Mouse (Mus musculus) spleen, embryonic (tissue): ENCODE measurements at regions not wholly inside any gene's neighbourhood (a gene's known extent, or its start where the extent isn't known, plus 50 kb on each side); places are given as distances from the start of the nearest gene placed in this dataset.

ENCODE experiments used
- CTCF ChIA-PET: fragments of 350-600 bp; sonication (Branson Sonifier 250); formaldehyde crosslinking; loops from one replicate; lab custom pipeline; 2022; lab: Charles Lee

DNA sequence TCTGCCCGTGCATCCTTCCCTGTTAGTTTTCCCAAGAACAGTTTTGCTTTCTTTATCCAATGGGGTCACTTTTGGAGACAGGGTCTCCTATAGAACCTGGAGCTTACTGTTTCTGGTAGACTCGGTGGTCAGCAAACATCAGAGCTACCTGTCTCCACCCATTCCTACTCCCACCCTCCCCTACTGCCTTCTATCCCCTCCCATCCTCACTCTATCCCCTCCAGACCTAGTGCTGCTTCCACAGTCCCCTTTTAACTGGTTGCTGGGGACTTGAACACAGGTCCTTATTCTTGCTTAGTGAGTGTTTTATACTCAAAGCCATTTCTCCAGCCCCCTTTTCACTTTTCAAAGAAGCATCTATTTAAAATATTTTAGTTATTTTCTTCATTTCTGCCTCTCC lies 189.4 kb upstream of the Fat4 start:
- CTCF ChIA-PET = no interaction called here

DNA sequence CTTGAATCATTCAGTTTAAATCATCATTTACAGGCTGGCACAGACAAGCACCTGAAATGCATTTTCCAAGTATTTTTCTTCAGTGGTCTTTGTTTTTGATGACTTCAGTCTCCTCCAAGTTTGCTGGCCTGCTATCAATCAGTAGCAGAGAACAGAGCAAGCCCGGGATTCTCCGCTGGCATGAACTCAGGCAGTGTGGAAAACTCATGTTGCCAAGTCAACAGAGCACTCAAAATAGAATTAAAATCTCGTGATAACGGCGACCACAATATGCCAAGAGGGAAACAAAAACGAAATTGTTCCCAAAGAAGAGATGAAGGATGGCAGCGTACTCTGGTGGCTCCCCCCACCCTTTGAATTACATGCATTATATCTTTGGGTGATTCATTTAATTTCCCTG lies 190.9 kb upstream of the Fat4 start:
- CTCF ChIA-PET = no interaction called here

GRCm38 (mm10) chr3:38692768-38693167 lies 194.0 kb upstream of the Fat4 start:
- CTCF ChIA-PET = no interaction called here

GRCm38 (mm10) chr3:38684247-38684991 lies 199.8 kb upstream of the Ankrd50 start:
- CTCF ChIA-PET = no interaction called here

- CTCF ChIA-PET = no interaction called here
Measured at GRCm38 (mm10) chr3:38663670-38664494, 179.2 kb upstream of the Ankrd50 start.

DNA sequence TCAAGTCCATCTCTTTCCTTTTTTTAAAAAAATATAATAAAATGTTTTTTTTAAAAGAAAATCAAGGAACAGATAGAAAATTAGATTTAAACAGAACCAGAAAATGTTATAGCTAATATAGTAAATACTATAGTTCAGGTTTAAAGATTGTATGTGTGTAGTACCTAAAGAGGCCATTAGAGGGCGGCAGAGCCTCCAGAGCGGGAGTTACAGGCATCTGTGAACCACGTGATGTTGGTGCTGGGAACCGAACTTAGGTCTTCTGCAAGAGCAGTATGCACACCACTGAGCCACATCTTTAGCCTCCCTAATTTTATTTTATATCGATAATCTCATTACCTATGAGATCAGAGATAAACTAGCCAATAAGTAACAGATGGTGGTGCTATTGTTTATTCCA lies 178.4 kb upstream of the Ankrd50 start:
- CTCF ChIA-PET = no interaction called here

GRCm38 (mm10) chr3:38656790-38657189 lies 172.1 kb upstream of the Ankrd50 start:
- CTCF ChIA-PET = no interaction called here

DNA sequence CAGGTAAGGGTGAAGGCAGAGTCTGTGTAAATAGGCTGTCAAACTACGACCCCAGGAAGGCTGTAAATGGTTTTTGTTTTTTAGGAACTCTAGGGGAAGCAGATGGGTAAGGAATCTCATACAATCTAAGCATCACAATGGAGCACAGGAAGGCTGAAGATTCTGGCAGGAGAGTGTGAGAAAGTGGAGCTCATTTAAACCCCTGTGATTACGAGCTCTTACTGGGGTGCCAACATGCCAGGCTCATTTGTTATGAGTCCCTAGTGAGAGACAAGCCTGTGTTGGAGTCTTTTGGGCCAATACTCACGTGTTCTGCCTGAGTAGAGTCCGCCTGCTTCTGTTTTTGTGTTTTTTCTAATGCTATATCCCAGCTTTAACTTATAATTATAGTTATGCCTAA lies 169.3 kb upstream of the Ankrd50 start:
- CTCF ChIA-PET = no interaction called here

GRCm38 (mm10) chr3:38652985-38653685 lies 168.5 kb upstream of the Ankrd50 start:
- CTCF ChIA-PET = no interaction called here

DNA sequence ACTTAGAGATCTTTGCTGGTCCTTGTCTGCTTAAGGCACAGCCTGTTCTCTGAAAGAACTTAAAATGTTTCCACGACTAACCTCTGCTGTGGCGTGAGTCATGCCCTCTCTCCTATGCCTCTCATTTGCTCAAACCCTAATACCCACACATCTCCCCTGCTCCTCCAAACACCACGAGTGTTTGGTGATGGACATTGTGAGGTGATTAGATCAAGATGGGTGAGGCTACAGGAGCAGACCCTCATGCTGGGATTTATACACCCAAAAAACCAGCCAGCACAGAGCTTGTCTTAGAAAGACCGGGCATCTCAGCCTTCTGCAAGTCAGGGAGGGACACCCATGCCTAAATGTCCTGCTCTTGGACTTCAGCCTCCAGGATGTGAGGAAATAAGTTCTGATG lies 165.5 kb upstream of the Ankrd50 start:
- CTCF ChIA-PET = no interaction called here

DNA sequence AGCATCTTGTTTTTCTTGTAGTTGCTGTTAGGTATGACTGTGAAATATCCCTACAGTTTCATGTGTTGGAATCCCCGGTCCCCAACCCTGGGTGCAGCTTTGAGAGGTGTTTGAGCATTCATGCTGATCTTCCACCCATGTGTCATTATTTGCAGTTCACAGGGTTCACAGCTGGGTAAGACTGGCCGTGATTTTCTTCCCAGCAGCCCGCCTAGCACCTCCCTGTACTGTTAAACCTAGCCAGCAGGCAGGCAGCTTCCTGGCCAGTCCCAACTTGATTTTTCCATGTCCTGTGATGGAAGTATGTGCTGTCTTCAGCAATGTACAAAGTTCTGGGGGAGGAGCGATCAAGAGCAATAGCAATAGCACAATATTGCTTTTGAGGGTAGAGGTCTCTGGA lies 164.0 kb upstream of the Ankrd50 start:
- CTCF ChIA-PET = no interaction called here

GRCm38 (mm10) chr3:38647737-38648330 lies 163.2 kb upstream of the Ankrd50 start:
- CTCF ChIA-PET = no interaction called here

GRCm38 (mm10) chr3:38641733-38642132 lies 157.1 kb upstream of the Ankrd50 start:
- CTCF ChIA-PET = no interaction called here

DNA sequence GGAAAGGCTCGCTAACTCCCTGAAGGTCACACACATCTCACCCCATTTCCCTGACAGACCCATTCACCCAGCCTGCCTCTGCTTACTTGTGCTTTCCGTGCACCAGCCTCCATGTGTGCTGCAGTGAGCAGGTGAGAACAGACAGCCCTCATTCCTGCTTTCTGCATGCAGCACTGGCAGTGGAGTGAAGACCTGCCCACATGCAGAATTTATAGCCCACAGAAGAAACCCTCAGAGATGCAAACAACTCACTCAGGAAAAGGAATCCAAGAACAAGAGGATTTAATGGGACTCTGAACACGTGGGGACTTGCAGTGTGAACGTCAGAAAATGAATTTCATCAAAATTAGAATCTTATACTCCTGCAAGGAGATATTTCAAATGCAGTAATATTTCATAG lies 152.2 kb upstream of the Ankrd50 start:
- CTCF ChIA-PET = no interaction called here

GRCm38 (mm10) chr3:38633347-38633746 lies 148.7 kb upstream of the Ankrd50 start:
- CTCF ChIA-PET = no interaction called here

DNA sequence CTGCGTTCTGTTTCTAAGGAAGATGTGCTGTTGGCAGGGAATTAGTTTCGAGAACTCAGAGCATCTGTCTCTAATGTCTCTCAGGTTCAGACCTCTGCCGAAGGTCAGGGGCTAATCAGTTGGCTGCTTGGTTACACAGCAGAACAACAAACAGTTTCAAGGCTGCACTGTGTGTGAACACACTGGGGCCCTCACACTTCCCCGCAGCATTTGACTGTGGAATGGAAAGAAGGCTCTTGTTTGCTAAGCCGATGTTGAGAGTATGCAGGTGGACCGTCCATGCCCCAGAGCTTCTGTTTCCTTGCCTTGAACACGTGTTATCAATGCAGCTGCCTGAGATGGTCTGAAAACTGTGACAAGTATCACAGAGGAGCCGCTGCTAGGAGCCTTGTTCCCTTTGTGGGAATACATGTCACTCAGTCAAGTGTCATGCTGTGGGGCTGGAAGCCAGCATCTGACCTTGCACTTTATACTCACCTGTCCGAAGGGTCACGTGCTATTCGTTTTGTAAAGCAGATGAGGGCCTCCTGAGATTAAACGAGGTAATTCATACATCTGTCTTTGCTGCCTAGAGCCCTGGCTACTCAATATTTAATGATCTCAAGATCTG lies 141.0 kb upstream of the Ankrd50 start:
- CTCF ChIA-PET = no interaction called here

GRCm38 (mm10) chr3:38617989-38618388 lies 133.3 kb upstream of the Ankrd50 start:
- CTCF ChIA-PET = no interaction called here

- CTCF ChIA-PET = no interaction called here
Measured at GRCm38 (mm10) chr3:38617217-38617616, 132.6 kb upstream of the Ankrd50 start.

- CTCF ChIA-PET = no interaction called here
Measured at GRCm38 (mm10) chr3:38613706-38614105, 129.1 kb upstream of the Ankrd50 start.

DNA sequence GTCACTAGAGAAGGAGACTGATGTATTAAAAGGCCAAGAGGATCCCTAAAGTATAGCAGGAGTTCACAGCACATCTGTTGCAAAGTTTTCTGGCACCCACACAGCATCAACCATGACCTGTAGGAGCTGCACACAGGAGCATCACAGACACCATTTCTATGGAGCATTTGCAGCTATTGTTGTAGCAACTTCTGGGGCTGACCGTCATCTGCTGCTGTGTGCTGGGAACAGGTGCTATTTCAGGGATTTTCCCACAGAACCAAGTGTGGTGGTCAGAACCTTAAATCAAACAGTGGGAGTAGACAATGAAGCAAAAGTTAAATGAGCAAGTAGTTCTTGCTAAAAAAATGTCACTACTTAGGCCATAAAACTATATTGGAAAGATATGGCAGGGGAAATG lies 106.9 kb upstream of the Ankrd50 start:
- CTCF ChIA-PET = no interaction called here

- CTCF ChIA-PET = no interaction called here
Measured at GRCm38 (mm10) chr3:38588966-38589365, 104.3 kb upstream of the Ankrd50 start.

DNA sequence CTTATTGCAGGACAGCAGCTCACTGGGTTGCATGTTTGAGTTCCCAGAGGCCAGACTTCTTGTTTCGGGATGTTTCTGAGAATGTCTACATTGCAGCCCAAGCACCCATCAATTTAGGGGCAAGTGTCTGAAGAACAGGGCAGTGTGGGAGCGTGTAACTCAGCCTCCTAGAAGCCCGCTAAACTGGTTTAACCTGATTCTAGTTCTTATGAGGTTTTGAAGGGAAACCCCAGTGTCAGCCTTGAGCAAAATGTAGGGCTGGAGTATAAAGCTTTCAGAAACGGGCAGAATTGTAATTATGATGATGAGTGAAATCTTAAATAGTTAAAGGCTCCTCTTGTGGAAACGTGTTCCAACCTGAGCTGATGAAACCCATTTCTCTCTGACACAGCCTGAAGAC lies 100.9 kb upstream of the Ankrd50 start:
- CTCF ChIA-PET = interaction anchor here (0.7 kb wide), 1 partner anchor 94 kb away, joined by 4 read pairs; no protein-coding TSS in a partner anchor
